Mouse (Mus musculus): ENCODE data around the gene Pm20d1. TPM values are rescaled to one million over a fixed set of nuclear protein-coding genes. Genes with fewer than 3 reads are reported as not detected.

Pm20d1 gene
- polyA plus RNA-seq, 1 experiment, result 9.0 TPM

GRCm38 (mm10) chr1:131769296-131769695, 27.9 kb upstream of the Pm20d1 start:
- H3K27me3 ChIP-seq (ENCODE audit: control insufficient read depth, insufficient read depth, low read length, poor library complexity, severe bottlenecking), result no peaks in the 10 kb centered on the region
- H3K9me3 ChIP-seq (replicated peaks; ENCODE audit: control insufficient read depth, insufficient read depth, low read length, poor library complexity, severe bottlenecking), result no peaks in the 10 kb centered on the region; the same call in 1 of the 2 replicates
- H3K4me3 ChIP-seq (ENCODE audit: low read depth, low read length), result no peak overlapping the region
- no peak overlapping the region for H3K9ac ChIP-seq (ENCODE audit: low read depth, poor library complexity, severe bottlenecking)
- H3K4me1 ChIP-seq (ENCODE audit: control insufficient read depth, insufficient read depth, low read length), result no peaks in the 10 kb centered on the region
- no peaks in the 10 kb centered on the region for H3K36me3 ChIP-seq (ENCODE audit: control insufficient read depth, insufficient read depth, low read length, poor library complexity, severe bottlenecking)
- no peak overlapping the region for H3K27ac ChIP-seq (ENCODE audit: insufficient read depth, low read length)
- no peak for TF ChIP-seq POLR2A (IDR thresholded peaks at IDR 0.05; ENCODE audit: insufficient read depth, low read length)
- no peak for TF ChIP-seq EP300 (IDR thresholded peaks at IDR 0.05; ENCODE audit: insufficient read depth, low read depth, low read length)
- no peak for TF ChIP-seq CTCF (IDR thresholded peaks at IDR 0.05; ENCODE audit: low read depth, low read length)

- H3K9ac ChIP-seq (ENCODE audit: low read depth, poor library complexity, severe bottlenecking), result no peak overlapping the region
- no peaks in the 10 kb centered on the region; the same call in 1 of the 2 replicates for H3K9me3 ChIP-seq (replicated peaks; ENCODE audit: control insufficient read depth, insufficient read depth, low read length, poor library complexity, severe bottlenecking)
Observed at GRCm38 (mm10) chr1:131770656-131771055, 26.5 kb upstream of the Pm20d1 start.

GRCm38 (mm10) chr1:131771440-131771839, 25.7 kb upstream of the Pm20d1 start:
- no peaks in the 10 kb centered on the region for H3K27me3 ChIP-seq (ENCODE audit: control insufficient read depth, insufficient read depth, low read length, poor library complexity, severe bottlenecking)
- no peaks in the 10 kb centered on the region for H3K4me1 ChIP-seq (ENCODE audit: control insufficient read depth, insufficient read depth, low read length)
- H3K36me3 ChIP-seq (ENCODE audit: control insufficient read depth, insufficient read depth, low read length, poor library complexity, severe bottlenecking), result no peaks in the 10 kb centered on the region
- H3K9ac ChIP-seq (ENCODE audit: low read depth, poor library complexity, severe bottlenecking), result no peak overlapping the region
- no peak overlapping the region for H3K27ac ChIP-seq (ENCODE audit: insufficient read depth, low read length)
- H3K9me3 ChIP-seq (replicated peaks; ENCODE audit: control insufficient read depth, insufficient read depth, low read length, poor library complexity, severe bottlenecking), result no peaks in the 10 kb centered on the region; the same call in 1 of the 2 replicates
- TF ChIP-seq CTCF (IDR thresholded peaks at IDR 0.05; ENCODE audit: low read depth, low read length), result no peak
- no peak for TF ChIP-seq EP300 (IDR thresholded peaks at IDR 0.05; ENCODE audit: insufficient read depth, low read depth, low read length)
- TF ChIP-seq POLR2A (IDR thresholded peaks at IDR 0.05; ENCODE audit: insufficient read depth, low read length), result no peak
- H3K4me3 ChIP-seq (ENCODE audit: low read depth, low read length), result no peak overlapping the region

More at GRCm38 (mm10) chr1:131770656-131771055, 26.5 kb upstream of the Pm20d1 start:
- H3K4me1 ChIP-seq (ENCODE audit: control insufficient read depth, insufficient read depth, low read length), result no peaks in the 10 kb centered on the region
- TF ChIP-seq EP300 (IDR thresholded peaks at IDR 0.05; ENCODE audit: insufficient read depth, low read depth, low read length), result no peak
- TF ChIP-seq CTCF (IDR thresholded peaks at IDR 0.05; ENCODE audit: low read depth, low read length), result no peak
- no peak for TF ChIP-seq POLR2A (IDR thresholded peaks at IDR 0.05; ENCODE audit: insufficient read depth, low read length)
- H3K36me3 ChIP-seq (ENCODE audit: control insufficient read depth, insufficient read depth, low read length, poor library complexity, severe bottlenecking), result no peaks in the 10 kb centered on the region
- H3K4me3 ChIP-seq (ENCODE audit: low read depth, low read length), result no peak overlapping the region
- H3K27ac ChIP-seq (ENCODE audit: insufficient read depth, low read length), result no peak overlapping the region
- H3K27me3 ChIP-seq (ENCODE audit: control insufficient read depth, insufficient read depth, low read length, poor library complexity, severe bottlenecking), result no peaks in the 10 kb centered on the region

- Histone ChIP-seq H3K36me3 (ENCODE audit: control insufficient read depth, insufficient read depth, low read length, poor library complexity, severe bottlenecking) (no peaks in the 10 kb centered on the region), H3K4me3 (ENCODE audit: low read depth, low read length) (no peak overlapping the region), H3K9ac (ENCODE audit: low read depth, poor library complexity, severe bottlenecking) (no peak overlapping the region), H3K27me3 (ENCODE audit: control insufficient read depth, insufficient read depth, low read length, poor library complexity, severe bottlenecking) (no peaks in the 10 kb centered on the region), H3K9me3 (replicated peaks; ENCODE audit: control insufficient read depth, insufficient read depth, low read length, poor library complexity, severe bottlenecking) (no peaks in the 10 kb centered on the region), H3K4me1 (ENCODE audit: control insufficient read depth, insufficient read depth, low read length) (no peaks in the 10 kb centered on the region), H3K27ac (ENCODE audit: insufficient read depth, low read length) (no peak overlapping the region)
- TF ChIP-seq POLR2A (IDR thresholded peaks at IDR 0.05; ENCODE audit: insufficient read depth, low read length) (no peak), EP300 (IDR thresholded peaks at IDR 0.05; ENCODE audit: insufficient read depth, low read depth, low read length) (no peak), CTCF (IDR thresholded peaks at IDR 0.05; ENCODE audit: low read depth, low read length) (no peak)
Observed at GRCm38 (mm10) chr1:131794591-131794990, 2.6 kb upstream of the Pm20d1 start.

GRCm38 (mm10) chr1:131795171-131795570, 2.0 kb upstream of the Pm20d1 start:
- H3K9ac ChIP-seq (ENCODE audit: low read depth, poor library complexity, severe bottlenecking), result no peak overlapping the region
- no peaks in the 10 kb centered on the region for H3K36me3 ChIP-seq (ENCODE audit: control insufficient read depth, insufficient read depth, low read length, poor library complexity, severe bottlenecking)
- H3K27me3 ChIP-seq (ENCODE audit: control insufficient read depth, insufficient read depth, low read length, poor library complexity, severe bottlenecking), result no peaks in the 10 kb centered on the region
- H3K9me3 ChIP-seq (replicated peaks; ENCODE audit: control insufficient read depth, insufficient read depth, low read length, poor library complexity, severe bottlenecking), result no peaks in the 10 kb centered on the region
- H3K4me1 ChIP-seq (ENCODE audit: control insufficient read depth, insufficient read depth, low read length), result no peaks in the 10 kb centered on the region
- no peak for TF ChIP-seq POLR2A (IDR thresholded peaks at IDR 0.05; ENCODE audit: insufficient read depth, low read length)
- no peak for TF ChIP-seq CTCF (IDR thresholded peaks at IDR 0.05; ENCODE audit: low read depth, low read length)
- TF ChIP-seq EP300 (IDR thresholded peaks at IDR 0.05; ENCODE audit: insufficient read depth, low read depth, low read length), result no peak
- no peak overlapping the region for H3K27ac ChIP-seq (ENCODE audit: insufficient read depth, low read length)
- no peak overlapping the region for H3K4me3 ChIP-seq (ENCODE audit: low read depth, low read length)

- Histone ChIP-seq H3K36me3 (ENCODE audit: control insufficient read depth, insufficient read depth, low read length, poor library complexity, severe bottlenecking) (no peaks in the 10 kb centered on the region), H3K9ac (ENCODE audit: low read depth, poor library complexity, severe bottlenecking) (no peak overlapping the region), H3K4me3 (ENCODE audit: low read depth, low read length) (no peak overlapping the region), H3K4me1 (ENCODE audit: control insufficient read depth, insufficient read depth, low read length) (no peaks in the 10 kb centered on the region), H3K9me3 (replicated peaks; ENCODE audit: control insufficient read depth, insufficient read depth, low read length, poor library complexity, severe bottlenecking) (no peaks in the 10 kb centered on the region), H3K27ac (ENCODE audit: insufficient read depth, low read length) (no peak overlapping the region), H3K27me3 (ENCODE audit: control insufficient read depth, insufficient read depth, low read length, poor library complexity, severe bottlenecking) (no peaks in the 10 kb centered on the region)
- no peak for TF ChIP-seq EP300 (IDR thresholded peaks at IDR 0.05; ENCODE audit: insufficient read depth, low read depth, low read length)
- no peak for TF ChIP-seq POLR2A (IDR thresholded peaks at IDR 0.05; ENCODE audit: insufficient read depth, low read length)
- no peak for TF ChIP-seq CTCF (IDR thresholded peaks at IDR 0.05; ENCODE audit: low read depth, low read length)
Observed at GRCm38 (mm10) chr1:131800001-131800400, 2.8 kb downstream of the Pm20d1 start.
